Mouse (Mus musculus) limb, embryonic 14.5 days (tissue): ENCODE measurements around the gene Tnfrsf1b. TPM values are rescaled to one million over a fixed set of nuclear protein-coding genes. Genes with fewer than 3 reads are reported as not detected.

Experiments used
- ATAC-seq: fragments of 200-750 bp; cut with Nextera tagmentation; 2 replicates; pipeline ENCODE4 v1.8.0; 2017; ENCODE audit warnings: low read depth, moderate number of reproducible peaks, moderate TSS enrichment; ENCODE audit not compliant: low FRiP score
- DNase-seq: peaks from one replicate; pipeline ENCODE4 v3.0.0-alpha.2; 2015; ENCODE audit warnings: low spot score
- H3K27ac ChIP-seq: fragments of 300-500 bp; sonication (generic); replicated peaks from 2 replicates; pipeline ENCODE4 v1.5.1; 2014; ENCODE audit warnings: low read depth, mild to moderate bottlenecking, low read length, moderate library complexity, mixed read lengths
- H3K27me3 ChIP-seq: fragments of 300-500 bp; sonication (generic); 2 replicates; pipeline ENCODE4 v1.6.1; 2014; ENCODE audit warnings: low read length, mixed read lengths; ENCODE audit not compliant: control insufficient read depth, insufficient read depth
- H3K36me3 ChIP-seq: fragments of 300-500 bp; sonication (generic); 2 replicates; pipeline ENCODE4 v1.6.1; 2014; ENCODE audit warnings: mild to moderate bottlenecking, low read length, moderate library complexity, mixed read lengths; ENCODE audit not compliant: control insufficient read depth, insufficient read depth
- H3K4me1 ChIP-seq: fragments of 300-500 bp; sonication (generic); 2 replicates; pipeline ENCODE4 v1.6.1; 2014; ENCODE audit warnings: antibody characterized with exemption, low read length, mixed read lengths; ENCODE audit not compliant: control insufficient read depth, insufficient read depth
- H3K4me2 ChIP-seq: fragments of 300-500 bp; sonication (generic); replicated peaks from 2 replicates; pipeline ENCODE4 v1.6.1; 2014; ENCODE audit warnings: low read depth, mild to moderate bottlenecking, low read length, moderate library complexity; ENCODE audit not compliant: severe bottlenecking
- H3K4me3 ChIP-seq: fragments of 300-500 bp; sonication (generic); replicated peaks from 2 replicates; pipeline ENCODE4 v1.5.1; 2014; ENCODE audit warnings: low read length
- H3K9ac ChIP-seq: fragments of 300-500 bp; sonication (generic); 2 replicates; pipeline ENCODE4 v1.6.1; 2014; ENCODE audit warnings: mild to moderate bottlenecking, low read depth, low read length, moderate library complexity; ENCODE audit not compliant: severe bottlenecking
- H3K9me3 ChIP-seq: fragments of 300-500 bp; sonication (generic); 2 replicates; pipeline ENCODE4 v1.6.1; 2016; ENCODE audit warnings: low read length; ENCODE audit not compliant: control insufficient read depth
- POLR2A ChIP-seq: fragments of 200-500 bp; IDR thresholded peaks from 2 replicates; pipeline ENCODE4 v1.8.0; 2012; ENCODE audit warnings: inconsistent platforms, mild to moderate bottlenecking, moderate library complexity, borderline replicate concordance; ENCODE audit not compliant: insufficient read depth, insufficient read length; ENCODE audit errors: extremely low read depth
- WGBS: fragments of 180-500 bp; shearing (Covaris S2); extraction: QIAGEN DNeasy Blood & Tissue Kit; methylation state at CpG from one replicate; pipeline ENCODE4 v1.1.7; 2014; 5-methylcytosine and 5-hydroxymethylcytosine counted together
- polyA plus RNA-seq, 2 experiments: library from polyadenylated mRNA; depleted of rRNA in 1 of 2; stranded (reverse) in 1 of 2; unstranded in 1 of 2; fragments of >200 nt; fragmentation: Nextera tagmentation in 1 of 2; extraction: Ambion mirVana in 1 of 2; gene quantifications; 2 replicates each; pipeline versions ENCODE4 v1.2.1 to v1.2.3; 2012 to 2014

Gene Tnfrsf1b
- polyA plus RNA-seq, 2 experiments: 3.5 to 3.9 TPM

DNA sequence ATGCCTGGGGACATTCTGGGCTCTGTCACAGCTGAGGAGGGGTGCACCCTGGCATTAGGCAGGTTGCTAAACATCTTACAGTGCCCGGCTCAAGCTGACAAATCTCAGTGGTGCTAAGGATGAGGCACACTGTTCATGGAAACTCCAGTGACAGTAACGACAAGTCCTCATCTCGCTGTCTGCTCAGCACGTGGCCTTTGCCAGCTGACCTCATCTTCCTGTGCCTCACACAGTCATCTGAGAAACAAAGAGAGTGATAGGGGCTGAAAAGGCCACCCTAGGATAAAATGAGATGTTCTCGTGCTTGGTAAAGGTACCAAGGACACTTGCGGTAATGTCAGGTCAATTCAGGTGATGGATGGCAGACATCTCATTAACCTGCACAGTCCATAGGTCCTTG, 36.8 kb upstream of the Tnfrsf1b start:
- no peaks in the 10 kb centered on the region for H3K36me3 ChIP-seq
- H3K27ac ChIP-seq: no peak overlapping the region
- no peak overlapping the region for H3K9ac ChIP-seq
- no peak for TF ChIP-seq POLR2A
- no peaks in the 10 kb centered on the region for H3K4me1 ChIP-seq
- no peak overlapping the region for H3K4me2 ChIP-seq
- no peak overlapping the region for H3K4me3 ChIP-seq
- ATAC-seq (no peak), DNase-seq (no peak)
- no peaks in the 10 kb centered on the region for H3K27me3 ChIP-seq
- 62% methylated on average over 6 of the region's 6 CpGs for WGBS
- no peaks in the 10 kb centered on the region for H3K9me3 ChIP-seq

DNA sequence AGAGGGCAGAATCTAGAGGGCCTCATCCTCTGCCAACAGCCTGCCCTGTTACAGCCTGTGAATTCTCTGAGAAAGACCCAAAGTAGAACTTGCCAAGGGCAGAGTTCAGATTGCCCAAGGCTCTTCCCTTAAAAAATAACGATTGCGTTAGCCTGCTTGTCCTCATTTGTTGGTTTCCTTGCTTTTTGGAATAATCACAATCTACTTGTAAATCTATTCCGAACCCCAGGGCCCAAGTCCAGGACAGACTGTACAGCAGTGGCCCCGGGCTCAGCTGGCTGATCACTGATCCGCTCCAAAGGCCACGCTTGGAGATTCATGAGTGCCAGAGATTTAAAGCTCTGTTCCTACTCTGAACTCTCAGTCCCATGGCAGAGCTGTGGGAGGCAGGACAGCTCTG, 34.3 kb upstream of the Tnfrsf1b start:
- Histone ChIP-seq H3K4me1 (no peaks in the 10 kb centered on the region), H3K36me3 (no peaks in the 10 kb centered on the region), H3K4me2 (no peak overlapping the region), H3K4me3 (no peak overlapping the region), H3K9ac (no peak overlapping the region), H3K27me3 (no peaks in the 10 kb centered on the region), H3K27ac (no peak overlapping the region), H3K9me3 (no peaks in the 10 kb centered on the region)
- DNase-seq: no peak
- ATAC-seq: no peak
- WGBS: 77% methylated on average over 6 of the region's 6 CpGs
- no peak for TF ChIP-seq POLR2A

DNA sequence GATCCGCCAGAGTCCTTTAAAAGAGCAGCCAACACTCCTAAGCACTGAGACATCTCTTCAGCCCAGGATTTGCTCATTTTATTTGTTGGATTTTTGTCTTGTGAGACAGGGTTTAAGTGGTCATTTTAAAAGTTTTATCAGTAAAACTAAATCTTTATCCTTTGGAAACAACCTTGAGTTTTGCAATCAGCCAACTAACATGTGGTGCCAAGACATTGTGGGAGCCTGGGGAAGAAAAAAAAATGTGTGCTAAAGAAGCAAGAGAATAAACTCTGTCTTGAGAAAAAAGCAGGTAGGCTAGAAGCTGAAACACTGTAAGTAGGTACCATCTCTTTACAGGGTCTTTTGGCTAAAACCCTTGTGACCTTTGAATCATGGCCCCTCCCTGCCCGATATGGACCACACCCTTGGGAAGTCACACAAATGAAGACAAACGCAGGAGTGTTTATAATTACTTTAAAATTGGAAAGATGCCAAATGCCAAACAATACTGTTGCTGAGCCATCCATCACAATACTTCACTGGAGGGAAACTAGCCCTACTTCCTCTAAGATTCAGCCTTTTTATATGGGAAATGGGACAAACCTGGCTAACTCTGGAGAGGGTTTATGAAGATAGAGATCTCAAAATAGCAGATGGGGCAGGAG, 32.2 kb upstream of the Tnfrsf1b start:
- Histone ChIP-seq H3K4me1 (no peaks in the 10 kb centered on the region), H3K9me3 (no peaks in the 10 kb centered on the region), H3K4me2 (no peak overlapping the region), H3K4me3 (no peak overlapping the region), H3K36me3 (no peaks in the 10 kb centered on the region), H3K9ac (no peak overlapping the region), H3K27ac (no peak overlapping the region), H3K27me3 (no peaks in the 10 kb centered on the region)
- 74% methylated on average over 3 of the region's 3 CpGs for WGBS
- no peak for DNase-seq
- ATAC-seq: no peak
- no peak for TF ChIP-seq POLR2A

DNA sequence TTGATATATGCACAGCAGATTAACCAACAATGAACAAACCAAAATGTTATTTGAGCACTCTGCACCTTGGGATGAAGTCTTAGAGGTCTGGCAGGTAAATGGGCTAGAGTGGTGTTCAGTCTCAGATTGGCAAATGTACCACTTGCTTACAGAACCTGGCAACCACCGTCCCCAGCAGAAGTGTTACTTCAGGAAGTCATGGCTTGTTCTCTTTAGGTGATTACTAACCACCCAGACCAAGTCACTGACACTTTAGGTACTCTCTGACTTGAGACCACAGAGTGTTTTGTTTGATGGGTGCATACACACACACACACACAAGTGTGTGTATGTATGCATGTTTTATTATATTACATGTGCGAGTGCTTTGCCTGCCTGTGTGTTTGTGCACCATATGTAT, 31.6 kb upstream of the Tnfrsf1b start:
- Histone ChIP-seq H3K9ac (no peak overlapping the region), H3K27me3 (no peaks in the 10 kb centered on the region), H3K4me1 (no peaks in the 10 kb centered on the region), H3K9me3 (no peaks in the 10 kb centered on the region), H3K4me2 (no peak overlapping the region), H3K4me3 (no peak overlapping the region), H3K36me3 (no peaks in the 10 kb centered on the region), H3K27ac (no peak overlapping the region)
- no peak for TF ChIP-seq POLR2A
- DNase-seq (no peak), ATAC-seq (no peak)
- WGBS: 83% methylated on average over 2 of the region's 2 CpGs

DNA sequence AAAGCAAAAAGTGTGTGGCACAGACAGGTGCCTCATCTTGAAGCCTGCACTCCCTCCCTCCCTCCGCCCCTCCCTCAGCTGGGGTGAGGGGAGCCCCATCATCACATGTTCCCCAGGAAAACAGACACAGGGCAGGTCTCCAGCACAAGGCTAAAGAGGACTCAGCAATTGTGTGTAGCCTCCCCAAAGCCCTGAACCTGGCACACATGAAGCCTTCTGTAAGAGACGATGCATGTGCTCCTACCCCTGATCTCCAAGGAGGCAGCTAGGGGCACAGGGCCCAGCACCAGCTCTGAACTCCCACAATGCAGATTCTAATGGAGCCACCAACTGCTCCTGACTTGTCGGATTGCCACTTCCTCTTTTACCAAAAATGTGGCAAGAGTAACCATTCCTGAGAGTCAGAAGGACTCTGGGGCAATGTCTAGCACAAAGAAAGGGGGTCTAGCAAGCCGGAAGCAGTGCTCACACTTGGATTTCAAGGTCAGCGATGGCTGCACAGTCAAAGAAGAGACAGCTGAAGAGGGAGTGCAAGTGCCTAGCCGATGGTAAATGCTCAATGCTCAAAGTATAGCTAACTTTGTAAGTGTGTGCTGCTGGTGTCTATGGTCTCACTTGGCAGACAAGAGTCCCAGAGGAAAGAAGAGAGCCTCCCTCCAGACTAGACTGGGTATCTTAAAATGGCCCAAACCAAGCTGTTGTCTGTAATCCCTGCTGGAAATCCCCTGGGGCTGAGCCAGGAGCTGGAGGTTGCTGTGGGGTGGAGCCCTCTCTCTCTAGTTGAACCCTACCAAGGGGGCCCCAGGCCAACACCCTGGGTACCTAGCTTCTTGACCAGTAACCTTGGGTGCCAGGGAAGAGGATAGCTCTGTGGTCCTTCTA, 29.9 kb upstream of the Tnfrsf1b start:
- ATAC-seq (no peak), DNase-seq (no peak)
- H3K4me2 ChIP-seq: no peak overlapping the region
- no peak overlapping the region for H3K9ac ChIP-seq
- no peak overlapping the region for H3K4me3 ChIP-seq
- no peaks in the 10 kb centered on the region for H3K27me3 ChIP-seq
- no peaks in the 10 kb centered on the region for H3K4me1 ChIP-seq
- H3K9me3 ChIP-seq: no peaks in the 10 kb centered on the region
- no peak overlapping the region for H3K27ac ChIP-seq
- no peak for TF ChIP-seq POLR2A
- H3K36me3 ChIP-seq: no peaks in the 10 kb centered on the region
- WGBS: 83% methylated on average over 6 of the region's 6 CpGs
